Mouse (Mus musculus): ENCODE data around the gene Phf3. TPM values are rescaled to one million over a fixed set of nuclear protein-coding genes. Genes with fewer than 3 reads are reported as not detected.
"Not testable (repeated sequence)": the region's sequence is repeated elsewhere in the genome, so short reads cannot be mapped to it uniquely, and the experiment has no call there.

Gene Phf3
- polyA plus RNA-seq (2016; fragmentation: Nextera tagmentation; extraction: Ambion mirVana) = 26.9 and 27.8 TPM in 2 replicates

- WGBS = under 1% methylated on average over 76 of the region's 85 CpGs
- DNase-seq (ENCODE audit: low spot score) = peak; percentile 89
- Histone ChIP-seq H3K4me1 (peaks cover 11% of the 10 kb centered on the region), H3K4me3 (peak within 1 kb of the TSS; percentile 92), H3K36me3 (no peaks in the 10 kb centered on the region), H3K9me3 (replicated peaks) (no peaks in the 10 kb centered on the region), H3K27me3 (ENCODE audit: low read depth, poor library complexity, severe bottlenecking) (no peaks in the 10 kb centered on the region), H3K27ac (peak within 1 kb of the TSS; percentile 99)
Observed at GRCm38 (mm10) chr1:30873541-30874260, at the start of gene Phf3. TSS of gene Phf3 (minus strand) at chr1:30873921.

- Histone ChIP-seq H3K27ac (no peak overlapping the region), H3K36me3 (no peaks in the 10 kb centered on the region)
Observed at GRCm38 (mm10) chr1:30922237-30922636, 48.5 kb upstream of the Phf3 start.

GRCm38 (mm10) chr1:30921252-30921651 lies 47.5 kb upstream of the Phf3 start:
- Histone ChIP-seq H3K4me1 (no peaks in the 10 kb centered on the region), H3K27ac (no peak overlapping the region), H3K36me3 (no peaks in the 10 kb centered on the region), H3K9me3 (replicated peaks) (peaks cover 6% of the 10 kb centered on the region; the same call in 1 of the 2 replicates), H3K27me3 (ENCODE audit: low read depth, poor library complexity, severe bottlenecking) (no peaks in the 10 kb centered on the region), H3K4me3 (no peak overlapping the region)
- no peak for DNase-seq (ENCODE audit: low spot score)

More at GRCm38 (mm10) chr1:30922237-30922636, 48.5 kb upstream of the Phf3 start:
- DNase-seq (ENCODE audit: low spot score) = no peak
- H3K4me3 ChIP-seq = no peak overlapping the region
- no peaks in the 10 kb centered on the region for H3K4me1 ChIP-seq
- no peaks in the 10 kb centered on the region for H3K27me3 ChIP-seq (ENCODE audit: low read depth, poor library complexity, severe bottlenecking)
- WGBS = 92% methylated on average over 3 of the region's 3 CpGs
- peaks cover 6% of the 10 kb centered on the region; the same call in 1 of the 2 replicates for H3K9me3 ChIP-seq (replicated peaks)

DNA sequence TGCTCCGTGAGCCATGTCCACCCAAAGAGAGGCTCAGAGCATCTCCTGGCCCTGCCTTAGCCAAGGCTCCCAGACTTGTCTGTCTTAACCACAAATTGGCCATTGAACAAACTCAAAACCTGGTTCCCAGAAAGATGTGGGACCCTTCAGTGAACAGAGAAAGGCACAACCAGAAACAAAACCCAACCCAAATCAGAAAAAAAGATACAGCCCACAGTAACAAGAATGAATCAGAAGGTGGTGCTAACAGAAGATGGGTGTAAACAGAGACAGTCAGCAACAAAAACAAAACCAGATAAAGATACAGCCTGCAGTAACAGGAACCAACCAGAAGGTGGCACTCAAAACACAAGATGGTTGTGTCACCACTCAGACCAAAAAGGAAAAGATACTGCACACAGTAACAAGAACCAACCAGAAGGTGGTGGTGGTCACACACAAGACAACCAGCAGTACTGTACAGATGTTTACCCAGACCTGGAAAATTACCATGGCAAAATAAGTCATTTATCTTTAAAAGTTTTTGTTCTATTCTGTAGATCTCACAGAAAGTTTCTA lies 47.0 kb upstream of the Phf3 start:
- no peak for DNase-seq (ENCODE audit: low spot score)
- H3K27ac ChIP-seq = no peak overlapping the region
- H3K4me1 ChIP-seq = no peaks in the 10 kb centered on the region
- H3K9me3 ChIP-seq (replicated peaks) = peaks cover 6% of the 10 kb centered on the region; the same call in 1 of the 2 replicates
- 87% methylated on average over 1 of the region's 1 CpGs for WGBS
- no peak overlapping the region for H3K4me3 ChIP-seq
- H3K27me3 ChIP-seq (ENCODE audit: low read depth, poor library complexity, severe bottlenecking) = no peaks in the 10 kb centered on the region
- no peaks in the 10 kb centered on the region for H3K36me3 ChIP-seq

DNA sequence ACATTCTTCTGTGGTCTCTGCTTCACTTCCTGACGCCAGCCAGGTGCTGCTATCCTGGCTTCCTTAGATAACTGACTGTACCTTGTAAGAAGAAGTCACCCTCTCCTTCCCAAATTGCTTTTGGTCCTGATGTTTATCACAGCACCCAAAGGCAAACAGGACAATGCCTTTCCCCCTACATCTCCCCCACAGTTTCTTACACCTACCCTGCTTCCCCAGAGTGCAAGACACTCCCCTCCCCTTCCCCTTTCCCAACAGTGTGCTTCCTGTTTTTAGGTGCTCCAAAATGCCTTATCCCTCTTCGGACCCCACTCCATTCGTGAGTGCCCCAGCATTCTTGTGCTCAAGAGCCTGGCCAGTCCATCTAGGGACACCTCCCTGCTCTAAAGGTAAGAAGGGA lies 36.5 kb upstream of the Phf3 start:
- Histone ChIP-seq H3K4me1 (no peaks in the 10 kb centered on the region), H3K9me3 (replicated peaks) (no peaks in the 10 kb centered on the region), H3K27ac (no peak overlapping the region), H3K27me3 (ENCODE audit: low read depth, poor library complexity, severe bottlenecking) (no peaks in the 10 kb centered on the region), H3K4me3 (no peak overlapping the region), H3K36me3 (no peaks in the 10 kb centered on the region)
- no peak for DNase-seq (ENCODE audit: low spot score)
- 66% methylated on average over 3 of the region's 3 CpGs for WGBS

- no peak overlapping the region for H3K27ac ChIP-seq
- WGBS = 78% methylated on average over 4 of the region's 4 CpGs
- H3K27me3 ChIP-seq (ENCODE audit: low read depth, poor library complexity, severe bottlenecking) = no peaks in the 10 kb centered on the region
- no peaks in the 10 kb centered on the region for H3K9me3 ChIP-seq (replicated peaks)
- H3K36me3 ChIP-seq = no peaks in the 10 kb centered on the region
- H3K4me1 ChIP-seq = no peaks in the 10 kb centered on the region
- DNase-seq (ENCODE audit: low spot score) = no peak
- H3K4me3 ChIP-seq = no peak overlapping the region
Observed at GRCm38 (mm10) chr1:30908797-30909196, 35.1 kb upstream of the Phf3 start.

GRCm38 (mm10) chr1:30903480-30904218 lies 29.9 kb upstream of the Phf3 start:
- H3K9me3 ChIP-seq (replicated peaks) = no peaks in the 10 kb centered on the region
- no peak for DNase-seq (ENCODE audit: low spot score)
- H3K27me3 ChIP-seq (ENCODE audit: low read depth, poor library complexity, severe bottlenecking) = no peaks in the 10 kb centered on the region
- WGBS = 90% methylated on average over 3 of the region's 3 CpGs
- no peak overlapping the region for H3K4me3 ChIP-seq
- no peaks in the 10 kb centered on the region for H3K4me1 ChIP-seq
- no peak overlapping the region for H3K27ac ChIP-seq
- H3K36me3 ChIP-seq = no peaks in the 10 kb centered on the region

GRCm38 (mm10) chr1:30898691-30899090 lies 25.0 kb upstream of the Phf3 start:
- Histone ChIP-seq H3K36me3 (no peaks in the 10 kb centered on the region), H3K9me3 (replicated peaks) (no peaks in the 10 kb centered on the region), H3K27me3 (ENCODE audit: low read depth, poor library complexity, severe bottlenecking) (no peaks in the 10 kb centered on the region), H3K4me3 (no peak overlapping the region), H3K27ac (no peak overlapping the region), H3K4me1 (no peaks in the 10 kb centered on the region)
- 78% methylated on average over 2 of the region's 2 CpGs for WGBS
- DNase-seq (ENCODE audit: low spot score) = no peak

- not testable (repeated sequence) for H3K9me3 ChIP-seq (replicated peaks); H3K27me3 ChIP-seq (ENCODE audit: low read depth, poor library complexity, severe bottlenecking); DNase-seq (ENCODE audit: low spot score); H3K27ac ChIP-seq; H3K4me1 ChIP-seq; H3K36me3 ChIP-seq; H3K4me3 ChIP-seq
Observed at GRCm38 (mm10) chr1:30895366-30895765, 21.6 kb upstream of the Phf3 start.

- not testable (repeated sequence) for H3K36me3 ChIP-seq; H3K27me3 ChIP-seq (ENCODE audit: low read depth, poor library complexity, severe bottlenecking); H3K9me3 ChIP-seq (replicated peaks); H3K27ac ChIP-seq; H3K4me1 ChIP-seq; H3K4me3 ChIP-seq; DNase-seq (ENCODE audit: low spot score)
- WGBS = 97% methylated on average over 1 of the region's 1 CpGs
Observed at GRCm38 (mm10) chr1:30883806-30884205, 10.1 kb upstream of the Phf3 start.

- Histone ChIP-seq H3K4me3 (no peak overlapping the region), H3K9me3 (replicated peaks) (no peaks in the 10 kb centered on the region), H3K27me3 (ENCODE audit: low read depth, poor library complexity, severe bottlenecking) (no peaks in the 10 kb centered on the region), H3K27ac (no peak overlapping the region), H3K4me1 (peaks cover 11% of the 10 kb centered on the region), H3K36me3 (no peaks in the 10 kb centered on the region)
- no peak for DNase-seq (ENCODE audit: low spot score)
Observed at GRCm38 (mm10) chr1:30875746-30876145, 2.0 kb upstream of the Phf3 start.

GRCm38 (mm10) chr1:30874261-30875131 lies 775 bp upstream of the Phf3 start:
- H3K4me1 ChIP-seq = peaks cover 11% of the 10 kb centered on the region
- H3K36me3 ChIP-seq = no peaks in the 10 kb centered on the region
- WGBS = 54% methylated on average over 15 of the region's 15 CpGs
- H3K27ac ChIP-seq = peak overlapping the region; percentile 99
- DNase-seq (ENCODE audit: low spot score) = no peak
- H3K9me3 ChIP-seq (replicated peaks) = no peaks in the 10 kb centered on the region
- peak overlapping the region; percentile 92 for H3K4me3 ChIP-seq
- H3K27me3 ChIP-seq (ENCODE audit: low read depth, poor library complexity, severe bottlenecking) = no peaks in the 10 kb centered on the region
